Mouse (Mus musculus) forebrain, postnatal 0 days (tissue): ENCODE data around the gene Midn. TPM values are rescaled to one million over a fixed set of nuclear protein-coding genes. Genes with fewer than 3 reads are reported as not detected.
A peak's percentile ranks its signal among the peaks of the same experiment; 100 is the strongest.

ENCODE experiments used
- ATAC-seq: fragments of 200-750 bp; cut with Nextera tagmentation; 2 replicates; pipeline ENCODE4 v1.8.0; 2017; ENCODE audit warnings: mild to moderate bottlenecking, moderate library complexity
- DNase-seq: peaks from one replicate; pipeline ENCODE4 v3.0.0-alpha.2; 2015
- H3K27ac ChIP-seq: fragments of 300-500 bp; sonication (generic); 2 replicates; pipeline ENCODE4 v1.5.1; 2014; ENCODE audit warnings: low read depth, mild to moderate bottlenecking, antibody characterized with exemption, low read length, moderate library complexity, mixed read lengths
- H3K27me3 ChIP-seq: fragments of 300-500 bp; sonication (generic); 2 replicates; pipeline ENCODE4 v1.6.1; 2014; ENCODE audit warnings: mild to moderate bottlenecking, low read length, mixed read lengths; ENCODE audit not compliant: insufficient read depth
- H3K36me3 ChIP-seq: fragments of 300-500 bp; sonication (generic); 2 replicates; pipeline ENCODE4 v1.6.1; 2014; ENCODE audit warnings: mild to moderate bottlenecking, moderate library complexity; ENCODE audit not compliant: insufficient read depth
- H3K4me1 ChIP-seq: fragments of 300-500 bp; sonication (generic); 2 replicates; pipeline ENCODE4 v1.6.1; 2014; ENCODE audit warnings: antibody characterized with exemption; ENCODE audit not compliant: insufficient read depth
- H3K4me2 ChIP-seq: fragments of 300-500 bp; sonication (generic); 2 replicates; pipeline ENCODE4 v1.6.1; 2014; ENCODE audit warnings: low read depth, mild to moderate bottlenecking, moderate library complexity
- H3K4me3 ChIP-seq: fragments of 300-500 bp; sonication (generic); 2 replicates; pipeline ENCODE4 v1.5.1; 2014; ENCODE audit warnings: low read depth, low read length, mixed read lengths
- H3K9ac ChIP-seq: fragments of 300-500 bp; sonication (generic); 2 replicates; pipeline ENCODE4 v1.6.1; 2014; ENCODE audit warnings: mild to moderate bottlenecking
- H3K9me3 ChIP-seq: fragments of 300-500 bp; sonication (generic); 2 replicates; pipeline ENCODE4 v1.6.1; 2016; ENCODE audit warnings: low read length
- CTCF ChIP-seq: sonication (generic); IDR thresholded peaks from 2 replicates; pipeline ENCODE4 v1.5.1; 2016; ENCODE audit warnings: antibody characterized with exemption, control low read depth, low read depth
- WGBS: fragments of 180-500 bp; shearing (Covaris S2); extraction: QIAGEN DNeasy Blood & Tissue Kit; methylation state at CpG from one replicate; pipeline ENCODE4 v1.1.7; 2014; 5-methylcytosine and 5-hydroxymethylcytosine counted together
- polyA plus RNA-seq: library from polyadenylated mRNA; unstranded; fragments of >200 nt; fragmentation: Nextera tagmentation; extraction: Ambion mirVana; gene quantifications from 2 replicates; pipeline ENCODE4 v1.2.1, GENCODE M21; 2015
- total RNA-seq: library from RNA; depleted of rRNA; stranded (reverse); fragments of >200 nt; gene quantifications from 2 replicates; pipeline ENCODE4 v1.2.3, GENCODE M21; 2014

The Midn gene
- total and polyA plus RNA-seq, 2 experiments from 2014 or later: 19.3 to 120 TPM

- Histone ChIP-seq H3K36me3 (peaks cover 27% of the 10 kb centered on the region), H3K9ac (no peak overlapping the region), H3K4me1 (peaks cover 6% of the 10 kb centered on the region), H3K27ac (peak overlapping the region; percentile 92), H3K27me3 (no peaks in the 10 kb centered on the region), H3K4me2 (peak overlapping the region; percentile 61), H3K9me3 (no peaks in the 10 kb centered on the region), H3K4me3 (peak overlapping the region; percentile 47)
- TF ChIP-seq CTCF: no peak
- no peak for ATAC-seq
- DNase-seq: peak; percentile 35
- WGBS: 7% methylated on average over 11 of the region's 11 CpGs
Measured at GRCm38 (mm10) chr10:80173358-80173757, 25.3 kb downstream of the Midn start.

- TF ChIP-seq CTCF: no peak
- H3K36me3 ChIP-seq: peaks cover 27% of the 10 kb centered on the region
- WGBS: 86% methylated on average over 10 of the region's 10 CpGs
- no peaks in the 10 kb centered on the region; the same call in 1 of the 2 replicates for H3K4me1 ChIP-seq
- no peak for DNase-seq
- H3K9ac ChIP-seq: no peak overlapping the region
- no peaks in the 10 kb centered on the region for H3K9me3 ChIP-seq
- no peaks in the 10 kb centered on the region for H3K27me3 ChIP-seq
- no peak overlapping the region for H3K4me3 ChIP-seq
- H3K27ac ChIP-seq: no peak overlapping the region
- H3K4me2 ChIP-seq: no peak overlapping the region
- ATAC-seq: no peak
Measured at GRCm38 (mm10) chr10:80173955-80174640, 26.0 kb downstream of the Midn start.

GRCm38 (mm10) chr10:80174705-80175104 is 26.6 kb downstream of the Midn start:
- no peak overlapping the region for H3K27ac ChIP-seq
- no peaks in the 10 kb centered on the region for H3K9me3 ChIP-seq
- DNase-seq (no peak), ATAC-seq (no peak)
- peaks cover 26% of the 10 kb centered on the region for H3K36me3 ChIP-seq
- H3K4me1 ChIP-seq: no peaks in the 10 kb centered on the region; the same call in 1 of the 2 replicates
- 54% methylated on average over 2 of the region's 2 CpGs for WGBS
- H3K9ac ChIP-seq: no peak overlapping the region
- H3K27me3 ChIP-seq: no peaks in the 10 kb centered on the region
- TF ChIP-seq CTCF: peak; percentile 57
- no peak overlapping the region for H3K4me3 ChIP-seq
- no peak overlapping the region for H3K4me2 ChIP-seq

GRCm38 (mm10) chr10:80175536-80176269 is 27.6 kb downstream of the Midn start:
- Histone ChIP-seq H3K9me3 (no peaks in the 10 kb centered on the region), H3K4me3 (no peak overlapping the region), H3K9ac (no peak overlapping the region), H3K4me2 (no peak overlapping the region), H3K27me3 (no peaks in the 10 kb centered on the region), H3K27ac (no peak overlapping the region), H3K4me1 (peaks cover 9% of the 10 kb centered on the region), H3K36me3 (peaks cover 16% of the 10 kb centered on the region)
- peak; percentile 81 for TF ChIP-seq CTCF
- peak; percentile 78 for DNase-seq
- 19% methylated on average over 4 of the region's 4 CpGs for WGBS
- ATAC-seq: peak; percentile 28; the same call in 1 of the 2 replicates

- no peak overlapping the region for H3K4me2 ChIP-seq
- peaks cover 10% of the 10 kb centered on the region for H3K36me3 ChIP-seq
- H3K9me3 ChIP-seq: no peaks in the 10 kb centered on the region
- no peaks in the 10 kb centered on the region for H3K27me3 ChIP-seq
- H3K27ac ChIP-seq: no peak overlapping the region
- ATAC-seq (no peak), DNase-seq (no peak)
- WGBS: 70% methylated on average over 5 of the region's 5 CpGs
- TF ChIP-seq CTCF: no peak
- H3K9ac ChIP-seq: no peak overlapping the region
- no peak overlapping the region for H3K4me3 ChIP-seq
- peaks cover 15% of the 10 kb centered on the region for H3K4me1 ChIP-seq
Measured at GRCm38 (mm10) chr10:80176270-80176834, 28.3 kb downstream of the Midn start.

- Histone ChIP-seq H3K4me2 (no peak overlapping the region), H3K9ac (no peak overlapping the region)
- 65% methylated on average over 7 of the region's 7 CpGs for WGBS
Measured at GRCm38 (mm10) chr10:80177441-80178279, 29.6 kb downstream of the Midn start.

More at GRCm38 (mm10) chr10:80177441-80178279, 29.6 kb downstream of the Midn start:
- Histone ChIP-seq H3K27ac (no peak overlapping the region), H3K27me3 (no peaks in the 10 kb centered on the region), H3K4me1 (peaks cover 18% of the 10 kb centered on the region), H3K9me3 (no peaks in the 10 kb centered on the region), H3K4me3 (no peak overlapping the region), H3K36me3 (no peaks in the 10 kb centered on the region)
- DNase-seq (no peak), ATAC-seq (no peak)
- no peak for TF ChIP-seq CTCF
